Mouse (Mus musculus) right cerebral cortex, adult 18-20 months (tissue): ENCODE results near the gene Gucy2g.
A peak's percentile ranks its signal among the peaks of the same experiment; 100 is the strongest.

Experiments used
- DNase-seq: peaks from one replicate; pipeline ENCODE4 v3.0.0; 2022; ENCODE audit warnings: mixed read lengths

Gucy2g gene

DNA sequence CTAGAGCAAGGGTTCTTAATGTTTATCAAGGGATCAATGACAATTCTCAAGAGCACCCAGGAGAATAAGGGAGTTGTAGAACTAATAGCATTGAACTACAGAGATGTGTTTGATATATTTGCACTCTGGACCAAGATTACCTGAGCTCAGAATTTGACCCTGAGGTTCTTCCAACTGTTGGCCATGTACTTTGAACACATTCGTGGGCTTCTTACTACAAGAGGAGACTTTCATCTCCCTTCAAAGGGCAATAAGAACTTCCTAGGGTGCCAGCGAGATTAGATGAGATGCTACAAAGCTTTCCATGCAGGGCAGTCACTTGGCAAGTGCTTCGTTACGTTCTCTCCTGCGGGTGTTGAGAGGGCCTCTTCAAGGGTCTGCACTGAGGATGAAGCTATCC lies 6.5 kb upstream of the Gucy2g start:
- no peak for DNase-seq

DNA sequence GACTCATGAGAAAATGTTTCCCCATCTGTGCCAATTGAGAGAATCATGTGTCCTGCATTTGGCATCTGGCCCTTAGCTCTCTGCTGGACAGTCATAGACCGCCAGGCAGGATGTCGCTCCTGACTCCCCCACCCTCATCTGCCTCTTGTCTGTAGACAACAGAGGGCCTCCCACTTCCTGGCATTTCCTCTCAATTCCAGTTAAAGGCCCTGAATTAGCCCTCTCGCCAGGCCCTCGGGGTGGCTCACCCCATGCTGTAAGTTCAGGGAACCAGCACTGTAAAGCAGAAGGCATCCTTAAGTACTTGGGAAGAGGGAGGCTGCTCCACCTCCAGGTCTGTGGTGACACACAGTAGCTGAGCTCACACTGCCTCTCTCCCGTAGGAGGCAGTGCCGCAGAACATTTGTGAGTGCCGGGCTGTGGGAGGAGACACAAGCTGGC lies 3.8 kb upstream of the Gucy2g start:
- peak; percentile 81 for DNase-seq

GRCm38 (mm10) chr19:55239766-55240426 lies 1.1 kb downstream of the Gucy2g start:
- DNase-seq: no peak

DNA sequence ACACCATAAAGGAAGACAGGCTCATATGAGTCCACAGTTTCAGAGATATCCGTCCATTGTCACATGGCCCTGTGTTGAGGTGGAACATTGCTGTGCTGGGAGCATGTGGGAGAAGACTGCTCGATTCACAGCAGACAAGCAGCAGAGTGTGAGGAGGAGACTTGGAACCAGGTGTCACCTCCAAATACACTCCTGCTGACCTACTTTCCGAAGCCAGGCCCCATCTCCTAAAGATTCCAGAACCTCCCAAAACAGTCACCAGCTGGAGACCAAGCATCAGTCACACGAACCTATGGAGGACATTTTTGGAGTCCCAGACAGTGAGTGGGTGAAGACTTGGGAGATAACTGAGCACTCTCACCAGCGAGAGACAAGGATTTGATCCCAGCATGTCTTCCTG lies 4.5 kb downstream of the Gucy2g start:
- peak; percentile 70 for DNase-seq

DNA sequence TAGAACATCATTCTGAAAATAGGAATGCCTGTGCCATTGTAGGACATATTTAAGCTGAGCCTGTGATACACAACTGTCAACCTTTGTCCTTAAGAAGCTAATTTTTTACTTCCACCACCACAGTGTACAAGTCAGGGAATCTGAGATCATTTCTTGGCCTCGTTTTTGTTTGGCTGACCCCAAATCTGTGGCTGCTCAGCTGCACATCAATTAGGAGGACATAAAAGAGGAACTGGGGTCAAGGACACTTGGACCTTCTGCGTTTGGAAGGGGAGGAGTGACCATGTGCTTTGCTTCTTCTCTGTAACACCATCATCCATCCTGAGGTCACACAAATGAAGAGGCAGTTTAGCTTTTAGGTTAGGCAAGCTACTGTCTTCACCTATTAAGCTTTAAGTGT lies 5.0 kb downstream of the Gucy2g start:
- no peak for DNase-seq

DNA sequence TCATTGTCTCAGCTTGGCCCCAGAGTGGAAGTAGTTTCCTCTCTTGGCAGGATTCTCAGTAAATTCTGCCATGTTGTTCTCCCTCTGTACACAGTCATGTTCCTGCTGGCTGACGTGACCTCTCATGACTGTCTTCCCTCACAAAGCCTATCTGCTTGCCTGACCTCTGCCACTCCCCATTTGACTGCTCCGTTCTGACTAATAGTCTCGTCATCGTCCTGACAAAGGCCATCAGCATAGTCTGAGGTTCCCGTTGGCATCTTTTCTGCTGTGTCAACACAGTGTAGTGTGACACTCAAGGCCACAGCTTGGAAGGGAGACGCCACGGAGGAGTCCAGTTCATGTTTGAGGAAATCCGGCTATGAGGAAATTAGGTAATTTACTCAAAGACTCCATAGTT lies 8.9 kb downstream of the Gucy2g start:
- no peak for DNase-seq

GRCm38 (mm10) chr19:55231081-55231480 lies 10.0 kb downstream of the Gucy2g start:
- DNase-seq: peak; percentile 68

- no peak for DNase-seq
Measured at GRCm38 (mm10) chr19:55227135-55227534, 13.9 kb downstream of the Gucy2g start.

DNA sequence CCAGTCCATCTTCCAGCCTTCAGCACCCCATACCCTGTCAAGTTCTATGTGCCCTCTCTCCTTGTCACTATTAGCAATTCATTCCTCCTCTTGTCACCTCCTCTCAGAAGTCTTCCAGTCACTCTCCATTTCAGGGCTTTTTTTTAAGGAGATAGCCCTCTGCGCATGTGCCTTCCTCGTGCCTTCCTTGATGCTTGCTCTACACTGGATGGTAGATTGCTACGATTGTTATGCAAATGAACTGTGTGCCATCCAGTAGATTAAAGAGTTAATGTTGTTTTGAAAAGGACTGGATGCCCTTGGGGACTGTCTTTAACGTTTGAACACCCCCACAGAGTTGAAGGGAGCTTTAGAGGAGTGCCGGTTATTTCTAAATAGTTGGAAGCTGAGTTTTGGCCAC lies 14.4 kb downstream of the Gucy2g start:
- no peak for DNase-seq

GRCm38 (mm10) chr19:55222268-55222667 lies 18.8 kb downstream of the Gucy2g start:
- no peak for DNase-seq

- peak; percentile 63 for DNase-seq
Measured at GRCm38 (mm10) chr19:55221208-55221607, 19.8 kb downstream of the Gucy2g start.

GRCm38 (mm10) chr19:55219359-55219758 lies 21.7 kb downstream of the Gucy2g start:
- no peak for DNase-seq

- no peak for DNase-seq
Measured at GRCm38 (mm10) chr19:55218741-55219221, 22.3 kb downstream of the Gucy2g start.

- DNase-seq: peak; percentile 81
Measured at GRCm38 (mm10) chr19:55218192-55218739, 22.8 kb downstream of the Gucy2g start.

DNA sequence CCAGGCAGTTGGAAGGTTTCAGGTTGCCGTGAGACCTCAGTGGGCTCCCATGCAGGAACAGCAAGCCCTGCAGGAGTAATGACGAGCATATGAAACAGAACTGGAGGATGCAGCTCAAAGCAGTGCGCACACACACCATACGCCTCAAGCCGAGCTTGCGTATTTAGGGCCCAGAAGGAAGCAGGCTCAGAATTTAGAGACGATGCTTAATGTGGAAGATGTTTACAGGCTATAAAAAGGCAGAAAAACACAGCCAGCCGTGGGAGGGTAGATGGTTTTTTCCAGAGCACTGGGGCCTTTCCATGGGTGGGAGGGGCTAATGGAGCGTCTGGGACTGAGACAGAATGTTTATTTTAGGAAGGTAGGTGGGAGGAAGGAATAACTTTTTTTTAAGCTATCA lies 23.7 kb downstream of the Gucy2g start:
- DNase-seq: peak; percentile 84

GRCm38 (mm10) chr19:55216876-55217275 lies 24.2 kb downstream of the Gucy2g start:
- DNase-seq: no peak

DNA sequence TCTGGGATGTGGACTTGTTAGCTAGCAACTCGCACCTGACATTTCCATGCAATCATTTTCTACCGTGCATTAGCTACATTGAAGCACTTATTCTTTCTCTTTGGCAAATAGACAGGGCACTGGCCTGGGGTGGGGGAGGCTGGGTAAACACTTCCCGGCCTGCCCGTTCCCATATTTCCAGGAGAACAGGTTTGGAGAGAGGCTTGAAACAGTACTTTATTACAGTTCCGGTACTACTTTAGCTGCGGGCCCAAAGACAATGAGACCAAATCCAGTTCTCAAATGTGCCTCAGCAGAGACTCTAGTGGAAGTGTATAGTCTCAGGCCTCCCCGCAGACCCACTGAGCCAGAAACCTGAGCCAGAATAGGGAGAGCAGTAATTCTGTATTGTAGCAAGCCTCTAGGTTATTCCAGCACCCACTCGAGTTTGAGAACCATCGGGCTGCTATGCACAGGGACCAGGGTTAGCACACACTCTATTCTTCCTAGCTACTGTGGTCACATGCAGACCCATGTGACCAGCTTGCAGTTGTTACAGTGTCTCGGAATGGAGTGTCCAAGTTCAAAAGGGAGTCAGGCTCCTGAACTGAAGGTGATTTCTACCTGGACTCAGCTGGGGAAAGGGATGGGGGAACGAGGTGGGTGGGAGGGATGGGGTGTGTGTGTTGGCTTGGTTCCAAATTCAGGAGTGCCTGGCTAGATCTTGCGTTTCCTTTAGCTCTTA lies 27.3 kb downstream of the Gucy2g start:
- DNase-seq: peak; percentile 25

DNA sequence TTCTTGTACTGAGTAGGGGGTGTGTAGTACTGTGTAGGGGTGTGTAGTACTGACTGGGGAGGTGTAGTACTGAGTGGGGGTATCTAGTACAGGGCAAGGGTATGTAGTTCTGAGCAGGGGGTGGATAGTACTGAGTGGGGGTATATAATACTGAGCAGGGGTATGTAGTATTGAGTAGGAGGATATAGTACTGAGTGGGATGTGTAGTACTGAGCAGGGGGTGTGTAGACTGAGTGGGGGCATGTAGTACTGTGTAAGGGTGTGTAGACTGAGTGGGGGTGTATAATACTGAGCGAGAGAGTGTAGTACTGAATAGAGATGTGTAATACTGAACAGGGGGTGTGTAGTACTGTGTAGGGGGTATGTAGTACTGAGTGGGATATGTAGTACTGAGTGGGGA lies 29.3 kb downstream of the Gucy2g start:
- DNase-seq: no peak

- DNase-seq: no peak
Measured at GRCm38 (mm10) chr19:55209084-55209483, 32.0 kb downstream of the Gucy2g start.

GRCm38 (mm10) chr19:55208654-55209053 lies 32.4 kb downstream of the Gucy2g start:
- DNase-seq: no peak

GRCm38 (mm10) chr19:55207746-55208538 lies 33.1 kb downstream of the Gucy2g start:
- DNase-seq: no peak

GRCm38 (mm10) chr19:55207205-55207604 lies 33.8 kb downstream of the Gucy2g start:
- no peak for DNase-seq

DNA sequence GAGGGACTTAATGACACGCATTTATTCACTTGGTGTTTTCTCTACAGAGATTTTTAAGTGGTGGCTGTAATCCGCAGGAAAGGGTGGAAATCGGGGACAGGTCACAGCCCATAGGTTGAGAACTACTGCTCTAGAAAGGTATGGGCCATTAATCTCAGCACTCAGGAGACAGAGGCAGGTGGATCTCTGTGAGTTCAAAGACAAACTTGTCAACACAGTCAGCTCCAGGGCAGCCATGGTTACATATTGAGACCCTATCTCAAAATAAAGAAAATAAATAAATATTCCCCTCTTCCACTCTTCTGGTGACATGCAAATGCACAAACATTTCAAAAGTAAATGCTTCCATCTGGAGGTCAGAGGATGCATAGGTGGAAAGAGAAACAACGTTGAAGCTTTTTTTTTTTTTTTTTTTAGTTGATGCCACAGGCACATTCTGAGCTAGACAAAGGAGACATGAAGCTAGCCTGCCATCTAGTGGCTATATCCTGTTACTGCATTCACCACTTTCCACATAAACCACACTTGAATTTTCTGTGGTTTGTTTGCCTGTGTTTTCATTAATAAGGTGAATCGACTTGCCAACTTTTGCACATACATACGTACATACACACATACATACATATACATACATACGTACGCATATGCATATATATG lies 34.4 kb downstream of the Gucy2g start:
- peak; percentile 43 for DNase-seq
